Mouse (Mus musculus) kidney, adult 9 months (tissue): ENCODE measurements around the gene Mink1.
A peak's percentile ranks its signal among the peaks of the same experiment; 100 is the strongest.

Experiments used
- DNase-seq: peaks from one replicate; pipeline ENCODE4 v3.0.0; 2022

The Mink1 gene

DNA sequence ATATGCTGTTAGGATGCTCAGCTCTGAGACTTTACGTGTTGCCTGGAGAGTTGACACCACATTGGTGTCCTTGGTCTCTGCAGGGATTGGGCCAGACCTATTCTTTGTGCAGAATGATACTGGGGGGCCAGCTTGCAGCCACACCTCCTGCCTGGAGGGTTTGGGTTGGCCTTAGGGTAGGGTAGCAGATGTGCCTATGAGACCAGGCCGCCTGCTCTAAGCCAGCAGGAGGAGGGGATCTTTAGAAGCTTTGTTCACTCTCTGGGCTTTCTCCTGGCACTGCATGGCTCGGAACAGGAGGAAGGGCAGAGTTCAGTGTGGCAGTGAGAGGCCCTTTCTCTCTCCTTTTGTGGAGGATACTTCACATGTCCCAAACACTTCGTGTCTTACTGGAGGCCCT is 33.4 kb downstream of the Mink1 start:
- DNase-seq = no peak

DNA sequence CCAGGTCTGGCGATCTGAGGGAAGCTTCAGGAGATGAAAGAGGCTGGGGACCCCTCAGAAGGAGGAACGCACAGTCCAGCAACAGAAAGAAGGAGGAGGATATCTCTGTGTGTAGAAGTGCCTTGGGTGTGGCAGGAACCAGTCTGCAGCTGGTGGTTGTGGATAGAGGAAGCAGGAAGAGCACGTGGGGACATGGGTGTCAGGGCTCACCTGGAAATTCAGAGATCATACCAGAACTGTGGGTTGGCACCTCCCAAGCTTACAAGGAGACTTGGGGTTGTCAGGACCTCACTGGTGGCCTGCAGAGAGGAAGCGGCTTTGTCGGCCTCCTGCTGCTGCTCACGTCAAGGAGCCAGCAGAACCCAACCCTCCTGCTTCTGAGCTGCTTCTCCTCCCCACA is 34.6 kb downstream of the Mink1 start:
- no peak for DNase-seq

DNA sequence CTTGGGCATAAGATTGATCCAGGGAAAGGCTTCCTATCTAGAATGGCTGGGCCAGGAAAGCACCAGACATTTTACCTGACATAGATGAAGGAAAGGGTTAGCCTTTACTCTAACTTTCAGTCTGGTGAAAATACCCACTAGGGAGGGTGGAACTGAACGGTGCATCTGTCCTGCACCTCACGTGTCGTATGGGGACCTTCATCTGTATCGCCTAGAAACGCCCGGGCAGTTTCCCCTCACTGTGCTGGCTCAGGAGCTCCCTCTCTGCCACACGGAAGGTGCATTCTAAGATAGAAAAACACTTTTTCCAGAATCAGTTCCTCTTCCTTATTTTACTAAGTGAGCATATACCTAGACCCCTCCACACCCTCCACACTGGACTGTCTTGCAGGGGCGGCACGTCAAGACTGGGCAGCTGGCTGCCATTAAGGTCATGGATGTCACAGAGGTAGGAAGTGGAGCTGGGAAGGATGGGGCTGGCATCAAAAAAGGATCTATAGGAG is 35.8 kb downstream of the Mink1 start:
- DNase-seq = no peak

DNA sequence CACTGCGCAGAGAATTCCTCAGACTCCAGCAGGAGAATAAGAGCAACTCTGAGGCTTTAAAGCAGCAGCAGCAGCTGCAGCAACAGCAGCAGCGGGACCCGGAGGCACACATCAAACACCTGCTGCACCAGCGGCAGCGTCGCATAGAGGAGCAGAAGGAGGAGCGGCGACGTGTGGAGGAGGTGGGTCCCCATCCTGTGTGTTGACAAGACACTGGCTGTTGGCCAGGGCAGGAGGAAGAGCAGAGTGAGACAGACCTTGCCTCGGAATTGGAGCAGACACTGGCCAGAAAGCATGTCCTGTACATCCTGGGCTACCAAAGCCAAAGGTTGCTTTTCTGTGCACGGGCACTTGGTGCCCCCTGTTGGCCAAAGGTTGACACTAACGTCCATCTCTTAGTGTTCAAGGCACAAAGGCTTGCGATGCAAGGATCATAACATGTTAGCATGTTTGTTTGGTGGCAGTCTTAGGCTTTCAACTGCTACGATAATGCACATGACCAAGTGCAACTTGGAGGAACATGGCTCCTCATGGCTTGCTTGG is 42.4 kb downstream of the Mink1 start:
- peak; percentile 88 for DNase-seq

DNA sequence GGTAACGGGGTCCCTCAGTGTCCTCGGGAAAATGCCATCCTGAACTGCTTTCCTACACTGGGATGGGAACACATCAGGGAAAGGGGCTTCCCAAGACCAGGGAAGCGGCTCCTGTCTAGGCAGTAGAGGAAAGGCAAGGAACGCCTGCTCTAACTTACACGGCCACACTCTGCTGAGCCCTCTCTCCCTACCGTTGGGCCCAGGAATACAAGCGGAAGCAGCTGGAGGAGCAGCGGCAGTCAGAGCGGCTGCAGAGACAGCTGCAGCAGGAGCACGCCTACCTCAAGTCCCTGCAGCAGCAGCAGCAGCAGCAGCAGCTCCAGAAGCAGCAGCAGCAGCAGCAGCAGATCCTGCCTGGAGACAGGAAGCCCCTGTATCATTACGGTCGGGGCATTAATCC is 44.0 kb downstream of the Mink1 start:
- no peak for DNase-seq

DNA sequence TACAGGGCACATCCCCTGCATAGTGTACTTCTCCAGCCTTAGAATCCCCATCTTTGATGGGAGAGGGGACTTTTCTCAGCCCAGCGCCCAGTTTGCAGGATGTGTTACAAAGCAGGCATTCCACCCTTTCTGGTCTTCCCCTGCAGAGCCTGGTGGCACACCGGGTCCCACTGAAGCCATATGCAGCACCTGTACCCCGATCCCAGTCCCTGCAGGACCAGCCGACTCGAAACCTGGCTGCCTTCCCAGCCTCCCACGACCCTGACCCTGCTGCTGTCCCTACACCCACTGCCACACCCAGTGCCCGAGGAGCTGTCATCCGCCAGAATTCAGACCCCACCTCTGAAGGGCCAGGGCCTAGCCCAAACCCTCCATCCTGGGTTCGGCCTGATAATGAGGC is 44.9 kb downstream of the Mink1 start:
- DNase-seq = no peak

DNA sequence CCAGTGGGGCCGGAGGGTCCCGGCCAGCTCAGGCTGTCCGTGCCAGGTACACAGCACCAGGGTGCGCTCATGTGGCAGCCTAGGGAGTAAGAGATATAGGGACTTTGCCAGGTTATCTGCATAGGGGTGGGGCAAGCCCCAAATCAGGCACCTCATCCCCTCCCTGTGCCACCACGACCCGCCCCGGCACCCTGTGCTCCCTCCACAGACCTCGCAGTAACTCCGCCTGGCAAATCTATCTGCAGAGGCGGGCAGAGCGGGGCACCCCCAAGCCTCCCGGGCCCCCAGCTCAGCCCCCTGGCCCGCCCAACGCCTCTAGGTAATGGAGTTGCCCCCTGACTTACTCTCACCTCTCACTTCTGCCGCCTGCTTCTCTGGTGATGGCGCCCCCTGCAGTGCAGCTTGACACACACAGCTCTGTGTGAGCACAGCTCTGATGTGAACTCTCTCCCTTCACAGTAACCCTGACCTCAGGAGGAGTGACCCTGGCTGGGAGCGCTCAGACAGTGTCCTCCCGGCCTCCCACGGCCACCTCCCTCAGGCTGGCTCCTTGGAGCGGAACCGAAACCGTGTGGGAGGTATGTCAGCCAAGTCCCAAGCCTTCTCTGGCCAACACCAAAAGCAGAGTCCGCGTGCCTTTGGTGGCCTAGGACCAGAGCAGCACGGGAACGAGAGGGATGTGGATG is 45.8 kb downstream of the Mink1 start:
- peak; percentile 82 for DNase-seq

DNA sequence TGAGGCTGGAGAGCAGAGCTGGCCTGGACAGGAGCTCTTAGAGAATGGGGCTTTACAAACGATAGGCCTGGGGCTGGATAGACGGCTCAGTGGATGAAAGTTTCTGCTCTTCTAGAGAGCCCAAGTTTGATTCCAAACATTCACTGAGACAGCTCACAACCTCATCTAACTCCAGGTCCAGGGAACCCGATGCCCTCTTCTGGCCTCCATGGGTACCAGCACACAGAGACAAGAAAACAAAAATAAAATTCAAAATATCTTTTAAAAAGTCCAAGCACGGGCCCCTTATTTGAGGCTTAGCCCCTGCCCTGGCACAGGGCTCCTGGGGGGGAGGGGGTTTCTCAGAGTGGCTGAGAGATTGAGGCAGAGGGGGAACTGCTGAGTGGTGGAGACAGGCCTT is 48.1 kb downstream of the Mink1 start:
- no peak for DNase-seq

DNA sequence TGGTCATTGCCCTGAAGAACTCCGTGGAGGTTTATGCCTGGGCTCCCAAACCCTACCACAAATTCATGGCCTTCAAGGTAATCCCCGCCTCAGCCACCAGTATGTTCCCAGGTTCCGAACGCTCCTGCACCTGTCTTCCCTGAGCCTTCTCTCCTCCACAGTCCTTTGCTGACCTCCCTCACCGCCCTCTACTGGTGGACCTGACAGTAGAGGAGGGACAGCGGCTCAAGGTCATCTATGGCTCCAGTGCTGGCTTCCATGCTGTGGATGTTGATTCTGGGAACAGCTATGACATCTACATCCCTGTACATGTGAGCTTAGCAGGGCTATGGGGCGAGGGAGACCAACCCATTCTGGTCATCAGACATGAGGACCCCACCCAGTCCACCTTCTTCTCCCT is 49.8 kb downstream of the Mink1 start:
- DNase-seq = no peak

DNA sequence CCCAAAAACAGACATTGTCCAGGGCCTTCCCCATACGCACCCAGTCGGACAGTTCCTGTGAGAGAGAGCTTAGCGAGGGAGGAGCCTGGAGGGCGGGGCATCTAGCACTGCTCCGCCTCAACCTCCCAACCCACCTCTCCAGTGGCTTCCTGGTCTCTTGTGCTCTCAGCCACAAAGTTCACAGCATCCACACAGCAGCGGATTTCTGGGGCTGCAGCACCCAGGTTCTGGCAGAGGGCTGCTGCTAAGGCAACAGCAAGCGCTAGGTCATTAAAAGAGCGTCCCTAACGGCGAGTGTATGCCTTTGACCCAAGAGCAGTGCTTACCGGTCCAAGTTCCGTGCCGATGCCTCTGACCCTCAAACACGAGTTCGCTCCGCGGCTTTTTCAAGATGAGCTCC is 52.4 kb downstream of the Mink1 start:
- peak; percentile 76 for DNase-seq

DNA sequence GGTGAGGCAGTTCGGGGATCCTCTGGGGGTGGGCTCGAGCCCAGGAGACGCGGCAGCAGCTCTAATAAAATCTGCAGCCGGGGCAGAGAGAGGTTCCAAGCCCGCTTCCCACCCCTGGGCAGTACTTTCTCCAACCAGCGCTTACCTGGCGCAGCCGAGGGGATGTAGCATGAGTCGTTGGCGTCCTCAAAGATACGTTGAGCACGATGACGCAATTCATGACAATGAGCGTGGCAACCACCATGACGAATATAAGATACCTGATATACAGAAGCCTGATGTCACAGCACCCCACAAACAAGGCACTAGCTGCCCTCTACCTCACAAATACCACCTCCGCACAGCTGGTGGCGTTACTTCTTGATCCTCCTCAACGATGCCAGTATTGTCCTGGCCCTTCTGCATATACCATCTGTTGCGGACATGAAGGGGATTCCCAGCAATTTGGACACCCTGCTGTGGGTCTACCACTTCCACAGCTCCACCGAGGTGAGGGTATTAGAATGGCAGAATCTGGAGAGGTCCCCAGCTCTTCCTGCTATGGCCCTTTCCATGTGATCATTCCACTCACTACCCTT is 52.9 kb downstream of the Mink1 start, which contains the start of gene 4930544D05Rik:
Gene 4930544D05Rik (plus strand): TSS at position 333 of the 578 bp plus-strand sequence.
- no peak for DNase-seq

DNA sequence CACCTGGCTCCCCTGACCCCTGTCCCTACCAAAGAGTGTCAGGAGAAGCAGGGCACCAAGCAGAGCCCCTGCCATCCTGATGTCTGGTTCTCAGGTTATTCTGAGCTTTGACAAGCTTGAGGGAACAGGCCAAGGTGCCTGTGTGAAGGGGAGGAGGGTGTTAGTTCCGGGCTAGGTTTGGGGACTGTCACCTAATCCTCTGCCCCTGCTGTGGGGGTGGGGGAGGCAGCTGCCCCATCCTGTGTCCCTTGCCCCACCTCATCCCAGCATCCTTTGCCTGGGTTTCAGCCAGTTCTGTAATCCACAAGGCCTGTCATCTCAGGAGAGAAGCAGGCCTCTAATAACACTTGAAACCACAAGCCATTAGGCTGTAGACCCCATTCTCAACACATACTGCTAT is 56.4 kb downstream of the Mink1 start, which contains the start of gene Chrne:
Gene Chrne (minus strand): TSS at position 116 of the 400 bp plus-strand sequence.
- DNase-seq = no peak

DNA sequence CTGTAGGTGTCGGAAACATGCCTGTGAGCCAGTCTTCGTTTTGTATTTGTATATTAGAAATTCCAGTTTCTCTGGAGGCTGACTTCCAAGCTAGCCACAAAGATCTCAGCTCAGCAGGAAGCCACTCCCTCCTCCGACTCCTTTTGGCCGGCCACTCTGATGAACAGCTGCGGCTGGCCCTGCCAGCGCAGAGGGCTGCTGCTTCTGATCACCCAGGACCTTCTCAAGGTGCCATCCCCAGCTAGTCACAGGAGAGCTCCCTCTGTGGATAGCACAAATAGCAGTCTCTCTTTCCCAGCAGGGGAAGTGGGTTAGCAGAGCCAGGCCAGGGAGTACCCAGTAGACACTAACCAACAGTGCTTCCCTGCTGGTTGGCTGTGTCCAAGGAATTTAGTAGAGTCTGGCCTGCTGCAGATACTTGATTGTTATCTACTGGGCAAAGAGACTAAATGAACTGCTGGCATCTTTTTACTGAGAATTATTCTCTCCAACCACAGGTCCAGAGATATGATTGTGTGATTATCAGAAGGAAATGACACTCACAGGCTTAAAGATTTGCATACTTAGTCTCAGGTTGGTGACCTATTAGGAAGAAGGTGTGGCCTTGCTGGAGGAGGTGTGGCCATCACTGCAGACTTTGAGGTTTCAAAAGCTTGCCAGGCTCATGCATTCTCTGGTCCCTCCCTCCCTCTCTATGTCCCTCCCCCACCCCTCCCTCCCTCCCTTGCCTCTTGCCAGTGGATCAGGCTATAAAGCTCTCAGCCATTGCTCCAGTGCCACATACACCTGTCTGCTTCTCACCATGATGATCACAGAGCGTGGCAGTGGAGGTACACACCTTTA is 59.5 kb downstream of the Mink1 start:
- peak; percentile 39 for DNase-seq

DNA sequence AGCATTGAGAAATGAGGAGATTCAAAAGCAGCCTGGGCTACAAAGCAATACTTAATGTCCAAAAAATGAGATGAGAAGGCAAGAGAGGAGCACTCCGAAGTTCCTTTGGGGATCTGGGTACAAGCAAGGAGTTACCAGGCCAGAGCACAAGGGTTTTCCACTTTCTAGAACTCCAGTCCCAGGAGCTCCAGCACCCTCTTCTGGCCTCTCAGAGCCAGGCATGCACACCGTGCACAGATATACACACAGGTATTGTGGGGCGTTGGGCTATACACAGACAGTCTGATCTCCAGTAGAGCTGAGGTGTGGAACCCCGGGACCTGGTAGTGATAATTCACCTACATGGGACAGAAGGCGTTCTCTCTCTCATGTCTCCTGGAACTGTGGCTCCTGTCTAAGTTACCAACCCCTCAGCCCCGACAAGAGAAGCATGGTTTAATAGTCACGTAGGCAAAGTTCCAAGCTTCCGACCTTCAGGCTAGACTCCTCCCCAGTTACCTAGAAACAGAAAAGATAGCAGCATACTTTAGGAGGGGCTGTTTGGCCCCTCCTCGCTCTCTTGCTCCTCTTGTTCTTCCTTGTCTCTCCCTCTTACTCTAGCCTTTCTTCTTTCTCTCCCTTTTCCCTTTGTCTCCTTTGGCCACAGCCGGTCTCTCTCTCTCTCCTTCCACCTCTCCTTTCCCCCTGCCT is 60.5 kb downstream of the Mink1 start:
- DNase-seq = peak; percentile 44

DNA sequence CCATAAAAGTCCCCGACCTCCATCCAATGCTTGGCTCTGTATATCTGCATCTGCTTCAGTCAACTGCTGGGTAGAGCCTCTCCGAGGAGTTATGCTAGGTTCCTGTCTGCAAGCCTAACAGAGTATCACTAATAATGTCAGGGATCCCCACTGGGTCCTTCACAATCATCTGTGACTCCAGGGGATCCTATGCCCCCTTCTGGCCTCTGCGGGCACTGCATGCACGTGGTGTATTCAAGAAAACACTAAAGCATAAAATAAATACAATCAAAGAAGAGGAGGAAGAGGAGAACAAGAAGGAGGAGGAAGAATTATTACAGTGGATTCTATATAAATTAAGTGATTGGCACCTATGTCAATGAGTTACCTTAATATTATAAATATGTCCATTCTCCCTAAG is 62.8 kb downstream of the Mink1 start:
- peak; percentile 64 for DNase-seq

DNA sequence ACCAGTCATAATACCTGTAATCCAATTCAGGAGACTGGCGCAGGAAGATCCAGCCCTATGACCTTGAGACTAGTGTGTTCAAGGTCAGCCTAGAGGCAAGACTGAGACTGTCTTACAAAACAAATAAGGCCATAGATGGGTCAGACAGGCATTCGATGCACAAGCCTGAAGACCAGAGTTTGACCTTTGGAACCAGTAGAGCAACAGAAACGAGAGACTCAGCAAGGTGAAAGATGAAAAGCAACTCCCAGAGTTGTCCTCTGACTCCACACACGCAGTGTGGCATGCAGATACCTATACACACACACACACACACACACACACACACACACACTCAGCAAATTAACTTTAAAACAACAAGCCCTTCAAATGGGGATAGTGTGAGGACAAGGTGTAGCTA is 64.2 kb downstream of the Mink1 start:
- DNase-seq = peak; percentile 70

DNA sequence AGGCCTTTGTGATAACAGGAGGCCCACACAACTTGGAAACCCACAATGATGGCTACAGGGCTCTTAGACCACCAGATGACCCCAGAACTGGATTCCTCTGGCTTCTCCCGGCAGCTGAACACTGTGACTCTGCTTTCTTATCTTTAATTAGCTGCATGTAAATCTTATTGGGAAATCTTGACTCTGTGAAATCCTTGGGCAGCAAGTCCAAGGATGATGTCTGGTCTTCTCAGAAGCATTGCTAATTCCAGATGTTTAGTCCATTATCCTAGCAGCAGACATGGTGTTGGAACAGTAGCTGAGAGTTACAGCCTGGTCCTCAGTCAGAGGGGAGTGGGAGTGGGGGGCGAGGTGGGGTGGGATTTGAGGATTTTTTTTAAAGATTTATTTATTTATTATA is 65.8 kb downstream of the Mink1 start:
- DNase-seq = no peak

DNA sequence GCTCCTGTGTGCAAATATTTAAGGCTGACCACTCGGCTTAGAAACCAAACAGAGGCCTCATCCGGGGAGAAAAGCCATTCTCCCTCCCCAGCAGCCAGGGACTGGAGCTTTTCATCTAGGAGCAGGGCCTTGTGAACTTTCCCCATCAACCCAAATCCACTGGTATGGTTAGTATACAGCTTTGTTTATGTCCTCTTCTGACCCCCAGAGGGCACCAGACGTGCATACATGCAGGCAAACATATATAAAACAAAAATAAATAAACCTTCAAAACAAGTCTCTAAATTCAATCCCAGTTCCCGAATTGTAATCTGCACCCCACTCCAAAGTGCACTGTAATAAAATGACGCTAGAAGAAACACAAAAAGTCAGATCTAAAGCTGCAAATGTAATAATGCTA is 66.9 kb downstream of the Mink1 start:
- DNase-seq = no peak

DNA sequence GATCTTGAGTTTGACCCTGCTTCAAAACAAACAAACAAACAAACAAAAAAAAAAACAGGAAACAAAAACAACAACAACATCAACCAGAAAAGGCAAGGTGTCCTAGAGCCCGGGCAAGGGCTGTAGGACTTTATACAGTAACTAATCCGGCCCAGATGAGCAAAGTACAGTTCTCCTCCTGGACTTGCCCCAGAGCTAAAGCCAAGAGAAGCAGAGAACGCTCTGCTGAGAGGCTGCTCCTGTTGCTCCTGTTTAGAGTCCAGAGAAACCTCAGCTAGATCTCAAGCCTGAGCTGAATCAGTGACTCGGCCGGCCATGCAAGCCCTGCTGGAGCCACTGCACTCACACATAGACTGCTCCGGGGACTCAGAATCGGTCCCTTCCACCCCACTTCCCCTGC is 67.4 kb downstream of the Mink1 start:
- peak; percentile 87 for DNase-seq

DNA sequence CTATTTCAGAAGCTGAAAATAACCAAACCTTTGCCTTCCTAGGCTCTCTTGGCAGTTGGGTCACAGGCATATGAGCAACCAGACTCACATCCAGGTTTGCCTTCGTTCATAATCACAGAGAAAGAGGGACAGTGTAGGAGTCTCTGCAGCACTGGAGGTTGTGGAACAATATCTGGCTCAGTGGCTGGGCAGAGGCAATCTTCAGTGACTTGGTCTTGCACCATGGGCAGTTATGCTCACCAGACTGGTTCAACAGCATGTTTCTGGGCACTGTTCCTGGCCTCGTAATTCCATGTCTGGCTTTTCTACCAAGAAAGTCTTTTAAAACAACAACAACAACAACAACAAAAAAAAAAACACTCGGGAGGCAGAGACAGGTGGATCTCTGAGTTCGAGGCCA is 72.9 kb downstream of the Mink1 start:
- no peak for DNase-seq

DNA sequence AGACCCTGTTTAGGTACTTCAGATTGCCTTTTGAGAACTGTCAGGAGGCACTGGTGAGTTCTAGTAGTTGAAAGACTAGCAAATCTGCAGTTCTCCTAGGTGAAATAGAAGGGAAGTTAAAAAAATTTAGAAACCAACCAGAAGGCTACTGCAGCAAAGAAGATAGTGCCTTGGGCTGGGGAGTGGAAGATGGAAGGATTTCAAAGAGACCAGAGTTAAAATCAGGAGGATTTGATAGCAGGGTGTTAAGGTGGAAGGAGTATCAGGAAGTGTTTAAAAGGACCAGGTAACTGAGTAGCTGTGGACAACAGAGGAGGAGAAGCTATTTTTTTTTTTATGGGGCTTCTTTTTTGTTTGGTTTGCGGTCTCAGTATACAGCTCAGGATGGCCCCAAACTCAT is 75.1 kb downstream of the Mink1 start:
- DNase-seq = no peak

DNA sequence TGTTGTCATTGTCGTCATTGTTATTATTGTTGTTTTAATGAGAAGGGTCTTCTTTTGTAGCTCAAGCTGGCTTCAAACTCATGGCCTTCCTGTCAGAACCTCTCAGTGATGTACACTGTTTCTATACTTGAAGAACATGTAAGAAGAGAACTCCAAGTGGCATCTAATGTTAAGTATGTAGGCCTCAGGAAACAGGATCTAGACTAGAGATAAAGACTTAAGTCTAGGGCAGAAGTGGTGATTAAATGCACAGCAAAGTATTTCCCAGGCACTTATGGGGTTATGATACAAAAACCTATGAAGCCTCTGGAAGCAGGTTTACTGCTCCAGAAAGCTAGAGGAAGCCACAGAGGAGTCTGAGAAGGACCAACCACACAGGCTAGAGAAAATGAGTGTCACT is 75.6 kb downstream of the Mink1 start:
- DNase-seq = no peak

DNA sequence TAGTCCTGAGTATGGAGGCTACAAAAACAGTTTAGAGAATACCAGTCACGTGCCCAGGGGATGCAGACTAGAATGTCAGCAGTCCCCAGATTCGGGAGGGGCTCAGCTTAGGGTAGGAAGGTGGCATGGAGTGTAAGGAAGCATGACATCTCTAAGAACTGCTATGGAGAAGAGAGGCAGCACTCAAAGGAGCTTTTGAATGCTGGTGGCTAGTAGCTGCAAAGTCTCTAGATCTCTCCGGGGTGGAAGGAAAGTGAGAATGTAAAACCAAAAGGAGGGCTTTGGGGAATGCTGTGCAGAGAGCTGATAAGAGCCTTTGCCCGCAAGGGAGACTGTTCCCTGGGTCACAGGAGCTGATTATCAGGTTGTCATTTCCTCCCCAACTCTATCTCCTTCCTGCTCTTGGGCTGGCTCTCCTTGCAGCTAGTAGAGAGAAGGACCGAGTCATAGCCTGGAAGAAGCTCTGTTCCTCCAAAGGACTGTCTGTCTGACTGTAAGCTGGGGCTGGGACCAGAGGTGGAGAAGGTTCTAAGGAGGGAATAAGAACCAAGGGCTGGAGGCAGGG is 76.1 kb downstream of the Mink1 start, which contains the start of gene Gp1ba:
Gene Gp1ba (plus strand): TSS at position 409 of the 565 bp plus-strand sequence.
- no peak for DNase-seq
